Mouse (Mus musculus) bone marrow macrophage, adult 2 months (primary cell): ENCODE data around the gene Trp73. TPM values are rescaled to one million over a fixed set of nuclear protein-coding genes. Genes with fewer than 3 reads are reported as not detected.
A peak's percentile ranks its signal among the peaks of the same experiment; 100 is the strongest.

Experiments used
- H3K27ac ChIP-seq: 2 replicates; pipeline ENCODE4 v1.5.1; 2012; ENCODE audit warnings: low read depth, low read length; ENCODE audit not compliant: insufficient read depth
- H3K4me1 ChIP-seq: 2 replicates; pipeline ENCODE4 v1.6.1; 2012; ENCODE audit warnings: low read length; ENCODE audit not compliant: control insufficient read depth, insufficient read depth
- H3K4me3 ChIP-seq: 2 replicates; pipeline ENCODE4 v1.5.1; 2012; ENCODE audit warnings: mild to moderate bottlenecking, low read length, moderate library complexity; ENCODE audit not compliant: insufficient read depth
- CTCF ChIP-seq: IDR thresholded peaks from 2 replicates; pipeline ENCODE4 v1.5.1; 2012; ENCODE audit warnings: low read depth, mild to moderate bottlenecking, low read length, moderate library complexity
- POLR2A ChIP-seq: IDR thresholded peaks from 2 replicates; pipeline ENCODE4 v1.6.1; 2012; ENCODE audit warnings: mild to moderate bottlenecking, low read depth, low read length, borderline replicate concordance
- polyA plus RNA-seq: library from polyadenylated mRNA; stranded (reverse); fragments of >200 nt; gene quantifications from 2 replicates; pipeline ENCODE4 v1.2.4, GENCODE M21; 2012; ENCODE audit not compliant: missing spikeins, insufficient read depth, insufficient read length

Gene Trp73
- polyA plus RNA-seq, 1 experiment: not detected

- TF ChIP-seq POLR2A: no peak
- no peak for TF ChIP-seq CTCF
- Histone ChIP-seq H3K27ac (no peak within 1 kb of the TSS), H3K4me3 (peak within 1 kb of the TSS; percentile 81), H3K4me1 (0 out of 2 replicates have a peak, but pooled peaks cover 4% of the 10 kb centered on the region)
Measured at GRCm38 (mm10) chr4:154142211-154143040, 2.4 kb upstream of the Trp73 start, which contains the start of gene Wrap73. Wrap73 (plus strand) TSS chr4:154142372.

GRCm38 (mm10) chr4:154141009-154141867 lies 1.2 kb upstream of the Trp73 start:
- Histone ChIP-seq H3K27ac (no peak overlapping the region), H3K4me3 (peak overlapping the region; percentile 81), H3K4me1 (0 out of 2 replicates have a peak, but pooled peaks cover 4% of the 10 kb centered on the region)
- TF ChIP-seq CTCF: no peak
- TF ChIP-seq POLR2A: no peak

- H3K27ac ChIP-seq: no peak overlapping the region
- 0 out of 2 replicates have a peak, but pooled peaks cover 4% of the 10 kb centered on the region for H3K4me1 ChIP-seq
- peak overlapping the region; percentile 81 for H3K4me3 ChIP-seq
- no peak for TF ChIP-seq CTCF
- TF ChIP-seq POLR2A: no peak
Measured at GRCm38 (mm10) chr4:154140213-154141008, 403 bp upstream of the Trp73 start.

- Histone ChIP-seq H3K4me3 (peak overlapping the region; percentile 81), H3K27ac (no peak overlapping the region), H3K4me1 (0 out of 2 replicates have a peak, but pooled peaks cover 4% of the 10 kb centered on the region)
- TF ChIP-seq POLR2A: no peak
- TF ChIP-seq CTCF: no peak
Measured at GRCm38 (mm10) chr4:154139671-154140181, 282 bp downstream of the Trp73 start.

GRCm38 (mm10) chr4:154137139-154137538 lies 2.9 kb downstream of the Trp73 start:
- H3K27ac ChIP-seq: no peak overlapping the region
- TF ChIP-seq POLR2A (no peak), CTCF (no peak)
- H3K4me3 ChIP-seq: no peak overlapping the region
- H3K4me1 ChIP-seq: no peaks in the 10 kb centered on the region

GRCm38 (mm10) chr4:154134803-154135202 lies 5.2 kb downstream of the Trp73 start:
- no peak for TF ChIP-seq CTCF
- no peak for TF ChIP-seq POLR2A
- H3K4me1 ChIP-seq: no peaks in the 10 kb centered on the region
- no peak overlapping the region for H3K27ac ChIP-seq
- no peak overlapping the region for H3K4me3 ChIP-seq

GRCm38 (mm10) chr4:154131894-154132293 lies 8.1 kb downstream of the Trp73 start:
- Histone ChIP-seq H3K27ac (no peak overlapping the region), H3K4me1 (no peaks in the 10 kb centered on the region), H3K4me3 (no peak overlapping the region)
- TF ChIP-seq CTCF (no peak), POLR2A (no peak)

GRCm38 (mm10) chr4:154129950-154130349 lies 10.1 kb downstream of the Trp73 start:
- Histone ChIP-seq H3K4me3 (no peak overlapping the region), H3K27ac (no peak overlapping the region), H3K4me1 (no peaks in the 10 kb centered on the region)
- no peak for TF ChIP-seq POLR2A
- TF ChIP-seq CTCF: no peak

- Histone ChIP-seq H3K4me3 (no peak overlapping the region), H3K27ac (no peak overlapping the region), H3K4me1 (peaks cover 3% of the 10 kb centered on the region; the same call in 1 of the 2 replicates)
- TF ChIP-seq POLR2A (no peak), CTCF (no peak)
Measured at GRCm38 (mm10) chr4:154127273-154127672, 12.7 kb downstream of the Trp73 start.

GRCm38 (mm10) chr4:154125202-154125601 lies 14.8 kb downstream of the Trp73 start:
- Histone ChIP-seq H3K4me3 (no peak overlapping the region), H3K4me1 (peaks cover 3% of the 10 kb centered on the region; the same call in 1 of the 2 replicates), H3K27ac (no peak overlapping the region)
- TF ChIP-seq POLR2A (no peak), CTCF (no peak)
